Mouse (Mus musculus) Patski (cell line): Measurements from ENCODE around the gene Chst4. TPM values are rescaled to one million over a fixed set of nuclear protein-coding genes. Genes with fewer than 3 reads are reported as not detected.

Experiments
- ATAC-seq: fragments of 100-300 bp; one replicate; pipeline ENCODE4 v1.8.0; 2021
- CTCF ChIA-PET: fragments of 350-600 bp; sonication (Branson Sonifier 250); formaldehyde crosslinking; loops from one replicate; lab custom pipeline; 2022; ENCODE audit warnings: inconsistent platforms; lab: Charles Lee
- POLR2A ChIA-PET: fragments of 350-600 bp; sonication (Branson Sonifier 250); formaldehyde crosslinking; loops from one replicate; lab custom pipeline; 2022; ENCODE audit warnings: antibody characterized with exemption, inconsistent platforms; lab: Charles Lee
- DNase-seq: peaks from one replicate; pipeline ENCODE4 v3.0.0-alpha.2; 2011; ENCODE audit warnings: low read depth, low spot score
- H3K27me3 ChIP-seq: fragments of 371-371 bp; one replicate; pipeline ENCODE4 v1.5.1; 2021
- CTCF ChIP-seq: fragments of 100-300 bp; IDR thresholded peaks from one replicate; pipeline ENCODE4 v1.5.1; 2021
- in situ Hi-C: fragments of 300-500 bp; cut with MboI; formaldehyde crosslinking; loops from 3 replicates; pipeline ENCODE4 v1.11.1; 2018; ENCODE audit warnings: low pct_unique_long_range_greater_than_20kb, mixed read lengths
- polyA plus RNA-seq: library from polyadenylated mRNA; unstranded; gene quantifications from one replicate; pipeline ENCODE4 v1.2.3, GENCODE M21; 2021

Gene Chst4
- polyA plus RNA-seq: not detected

- ATAC-seq (no peak), DNase-seq (no peak)
- H3K27me3 ChIP-seq: peaks cover 5% of the 10 kb centered on the region
- ChIA-PET CTCF (interaction anchor here (1.4 kb wide), 1 partner anchor 19 kb away, joined by 4 read pairs; no protein-coding TSS in a partner anchor), POLR2A (no interaction called here)
- in situ Hi-C loops: no loop called here
- TF ChIP-seq CTCF: no peak
Measured at GRCm38 (mm10) chr8:110039659-110040058, at the start of gene Chst4. Gene Chst4, minus strand, starts transcription at chr8:110039740.

- no peak for ATAC-seq
- CTCF ChIA-PET: interaction anchor here (1.2 kb wide), 1 partner anchor 120 kb away, joined by 5 read pairs; the partner anchor contains the start of gene Marveld3
- no peak for DNase-seq
- H3K27me3 ChIP-seq: peaks cover 5% of the 10 kb centered on the region
- TF ChIP-seq CTCF: no peak
- POLR2A ChIA-PET: no interaction called here
- in situ Hi-C loops: no loop called here
Measured at GRCm38 (mm10) chr8:110082416-110083105, 43.0 kb upstream of the Chst4 start.

- CTCF ChIA-PET: no interaction called here
Measured at GRCm38 (mm10) chr8:110079282-110080221, 40.0 kb upstream of the Chst4 start, which contains the start of gene Zfp612. Gene Zfp612, plus strand, starts transcription at chr8:110079746.

GRCm38 (mm10) chr8:110074496-110074895, 35.0 kb upstream of the Chst4 start:
- DNase-seq (no peak), ATAC-seq (no peak)
- ChIA-PET POLR2A (no interaction called here), CTCF (interaction anchor here (0.6 kb wide), 1 partner anchor 278 kb away, joined by 3 read pairs; no protein-coding TSS in a partner anchor)
- peaks cover 7% of the 10 kb centered on the region for H3K27me3 ChIP-seq
- in situ Hi-C loops: no loop called here
- no peak for TF ChIP-seq CTCF

More at GRCm38 (mm10) chr8:110079282-110080221, 40.0 kb upstream of the Chst4 start, which contains the start of gene Zfp612:
- TF ChIP-seq CTCF: no peak
- H3K27me3 ChIP-seq: peaks cover 7% of the 10 kb centered on the region
- ATAC-seq (peak; percentile 51), DNase-seq (no peak)
- POLR2A ChIA-PET: interaction anchor here (0.8 kb wide), 1 partner anchor 63 kb away, joined by 3 read pairs; no protein-coding TSS in a partner anchor
- in situ Hi-C loops: no loop called here

GRCm38 (mm10) chr8:110071600-110071999, 32.1 kb upstream of the Chst4 start:
- POLR2A ChIA-PET: interaction anchor here (0.7 kb wide), 1 partner anchor 109 kb away, joined by 4 read pairs; the partner anchor contains the start of gene Marveld3

GRCm38 (mm10) chr8:110069706-110070105, 30.2 kb upstream of the Chst4 start:
- no peak for DNase-seq
- in situ Hi-C loops: loop anchor here (5.0 kb wide), 2 partner anchors 52 to 97 kb away; no protein-coding TSS in a partner anchor

More at GRCm38 (mm10) chr8:110071600-110071999, 32.1 kb upstream of the Chst4 start:
- CTCF ChIA-PET: interaction anchor here (0.8 to 1.6 kb wide), 7 partner anchors 10 to 101 kb away, joined by 3 to 6 read pairs (median 3); no protein-coding TSS in a partner anchor
- in situ Hi-C loops: no loop called here
- TF ChIP-seq CTCF: peak; percentile 92
- H3K27me3 ChIP-seq: no peaks in the 10 kb centered on the region
- DNase-seq (no peak), ATAC-seq (peak; percentile 79)

GRCm38 (mm10) chr8:110065676-110066075, 26.1 kb upstream of the Chst4 start:
- H3K27me3 ChIP-seq: no peaks in the 10 kb centered on the region
- in situ Hi-C loops: loop anchor here (5.0 kb wide), 2 partner anchors 48 to 93 kb away; no protein-coding TSS in a partner anchor
- ATAC-seq: no peak
- POLR2A ChIA-PET: interaction anchor here (0.5 kb wide), 1 partner anchor 65 kb away, joined by 4 read pairs; no protein-coding TSS in a partner anchor
- no peak for DNase-seq
- CTCF ChIA-PET: interaction anchor here (1.0 kb wide), 1 partner anchor 24 kb away, joined by 3 read pairs; no protein-coding TSS in a partner anchor
- no peak for TF ChIP-seq CTCF

More at GRCm38 (mm10) chr8:110069706-110070105, 30.2 kb upstream of the Chst4 start:
- no peaks in the 10 kb centered on the region for H3K27me3 ChIP-seq
- TF ChIP-seq CTCF: no peak
- ChIA-PET POLR2A (no interaction called here), CTCF (interaction anchor here (1.2 to 1.5 kb wide), 2 partner anchors 11 to 59 kb away, joined by 5 read pairs; no protein-coding TSS in a partner anchor)
- no peak for ATAC-seq

GRCm38 (mm10) chr8:110064606-110065365, 25.2 kb upstream of the Chst4 start:
- in situ Hi-C loops: loop anchor here (5.0 kb wide), 2 partner anchors 47 to 92 kb away; no protein-coding TSS in a partner anchor
- no peak for ATAC-seq
- H3K27me3 ChIP-seq: no peaks in the 10 kb centered on the region
- no peak for TF ChIP-seq CTCF
- POLR2A ChIA-PET: no interaction called here
- no peak for DNase-seq
- CTCF ChIA-PET: interaction anchor here (1.0 kb wide), 1 partner anchor 23 kb away, joined by 3 read pairs; no protein-coding TSS in a partner anchor

- in situ Hi-C loops: no loop called here
- ChIA-PET POLR2A (no interaction called here), CTCF (no interaction called here)
- ATAC-seq (no peak), DNase-seq (no peak)
- no peaks in the 10 kb centered on the region for H3K27me3 ChIP-seq
- TF ChIP-seq CTCF: no peak
Measured at GRCm38 (mm10) chr8:110064161-110064560, 24.6 kb upstream of the Chst4 start.
